Mouse (Mus musculus) urinary bladder, adult 2 months (tissue): ENCODE results near the gene D8Ertd738e. TPM values are rescaled to one million over a fixed set of nuclear protein-coding genes. Genes with fewer than 3 reads are reported as not detected.
"Not testable (repeated sequence)": the region's sequence is repeated elsewhere in the genome, so short reads cannot be mapped to it uniquely, and the experiment has no call there.

Experiments
- DNase-seq: peaks from one replicate; pipeline ENCODE4 v3.0.0; 2022; ENCODE audit warnings: low spot score
- polyA plus RNA-seq: library from polyadenylated mRNA; depleted of rRNA; stranded (reverse); fragments of >200 nt; gene quantifications from 2 replicates; pipeline ENCODE4 v1.2.3, GENCODE M21; 2012; rRNA removed

The D8Ertd738e gene
- 183 and 196 TPM in 2 replicates for polyA plus RNA-seq

DNA sequence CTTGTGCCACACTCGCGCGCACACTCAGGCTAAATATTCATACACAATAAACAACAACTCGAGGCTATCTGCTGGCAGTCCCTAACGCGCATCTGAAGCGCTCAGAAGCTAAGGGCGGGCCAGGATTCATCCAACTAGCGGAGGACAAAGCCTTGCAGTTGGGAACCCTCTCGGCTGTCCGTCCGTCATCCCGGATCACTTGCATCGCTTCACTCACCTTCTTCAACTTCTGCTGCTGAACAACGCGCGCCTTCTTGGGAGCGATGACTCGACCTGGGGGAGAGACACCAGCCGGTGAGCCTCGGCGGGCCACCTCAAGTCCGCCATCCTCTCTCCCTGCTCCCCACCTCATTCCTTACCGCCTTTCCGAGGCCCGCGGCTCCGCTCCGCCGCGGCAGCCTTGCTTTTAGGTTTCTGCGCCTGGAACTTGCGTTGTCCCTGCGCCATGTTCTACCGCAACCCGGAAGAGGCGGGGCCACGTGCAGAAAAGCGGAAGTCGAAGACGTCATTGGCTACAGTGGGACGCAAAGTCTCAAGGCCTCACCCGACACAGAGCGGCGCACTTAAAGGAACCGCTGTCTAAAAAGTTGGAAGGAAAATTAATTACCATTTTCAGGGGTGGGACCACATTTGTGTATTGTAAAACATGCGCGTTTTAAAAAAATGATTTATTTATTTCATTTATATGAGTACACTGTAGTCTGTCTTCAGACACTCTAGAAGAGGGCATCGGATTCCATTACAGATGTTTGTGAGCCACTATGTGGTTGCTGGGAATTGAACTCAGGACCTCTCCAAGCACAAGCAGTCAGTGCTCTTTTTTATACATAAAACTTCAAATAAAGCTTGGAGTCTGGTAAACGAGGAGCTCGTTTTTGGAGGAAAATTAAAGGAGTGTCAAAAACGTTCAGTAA lies at the start of gene D8Ertd738e:
TSS of gene D8Ertd738e (minus strand) at position 463 of the 914 bp plus-strand sequence.
- peak; percentile 61 for DNase-seq

DNA sequence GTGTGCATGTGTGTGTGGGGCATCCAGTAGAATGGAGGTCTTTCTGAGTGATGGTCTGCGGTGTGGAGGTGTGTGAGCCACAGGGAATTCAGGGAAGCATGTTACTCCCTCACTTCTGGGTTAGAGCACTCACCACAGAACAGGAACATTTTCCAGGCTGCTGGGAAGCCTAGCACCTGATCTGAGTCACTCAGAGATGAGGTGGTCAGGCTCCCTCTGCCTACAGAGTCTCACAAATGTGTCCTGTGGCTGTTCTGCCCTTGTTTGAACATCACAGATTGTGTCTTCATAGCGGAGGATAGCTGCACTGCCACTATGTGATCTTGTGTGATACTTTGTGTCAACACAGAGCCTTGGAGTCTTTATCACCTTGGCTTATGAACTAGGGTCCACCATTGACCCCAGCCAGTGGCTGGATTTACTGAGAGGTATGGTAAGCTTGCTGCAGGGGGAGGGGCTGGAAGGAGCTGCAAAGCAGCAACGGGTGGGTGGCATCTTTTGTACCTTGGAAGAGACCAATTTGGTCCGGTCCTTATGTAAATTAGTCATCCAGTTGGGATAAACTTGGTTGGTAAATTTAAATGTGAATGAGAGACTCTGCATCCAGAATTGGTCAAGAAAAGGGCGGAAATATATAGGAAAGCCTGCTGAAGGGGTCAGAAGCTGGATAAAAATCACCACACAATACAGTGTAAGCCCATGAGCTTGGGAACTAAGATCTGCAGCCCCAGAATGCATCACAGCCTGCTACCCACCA lies 47.7 kb upstream of the D8Ertd738e start:
- no peak for DNase-seq

DNA sequence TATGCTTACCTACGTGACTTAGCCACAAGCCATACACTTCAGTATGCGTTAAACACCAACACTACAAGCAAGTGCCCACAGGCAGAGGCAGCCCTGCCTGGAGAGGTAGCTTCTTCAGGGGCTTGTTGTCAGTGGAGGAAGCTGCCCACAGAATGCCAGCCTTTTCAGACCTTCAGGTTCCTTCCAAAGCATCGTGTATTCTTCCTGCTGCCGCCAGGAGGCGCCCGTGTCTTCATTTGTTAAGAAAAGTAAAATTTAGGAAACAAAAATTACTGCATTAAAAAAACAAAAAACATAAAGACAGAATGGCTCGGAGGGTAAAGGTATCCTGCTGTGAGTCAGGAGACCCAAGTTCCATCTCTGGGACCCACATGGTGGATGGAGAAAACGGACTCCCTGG lies 42.2 kb upstream of the D8Ertd738e start:
- no peak for DNase-seq

DNA sequence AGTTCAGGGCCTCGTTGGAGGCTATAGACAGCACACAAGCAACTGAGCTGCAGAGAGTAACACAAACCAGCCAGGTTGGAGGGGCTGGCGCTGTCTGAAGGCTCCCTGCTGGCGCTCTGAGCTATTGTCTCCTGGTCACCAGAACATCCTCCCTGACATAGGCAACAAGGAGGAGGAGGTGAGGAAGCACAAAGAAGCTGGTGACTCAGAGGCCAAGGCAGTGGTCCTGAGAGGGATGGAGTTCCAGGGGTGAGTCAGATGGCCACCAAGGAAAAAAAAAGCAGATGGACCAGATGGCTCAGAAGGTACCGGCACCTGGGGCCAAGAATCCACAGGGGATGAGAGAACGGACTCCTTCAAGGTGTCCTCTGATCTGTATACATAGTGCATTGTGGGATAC lies 41.6 kb upstream of the D8Ertd738e start:
- no peak for DNase-seq

DNA sequence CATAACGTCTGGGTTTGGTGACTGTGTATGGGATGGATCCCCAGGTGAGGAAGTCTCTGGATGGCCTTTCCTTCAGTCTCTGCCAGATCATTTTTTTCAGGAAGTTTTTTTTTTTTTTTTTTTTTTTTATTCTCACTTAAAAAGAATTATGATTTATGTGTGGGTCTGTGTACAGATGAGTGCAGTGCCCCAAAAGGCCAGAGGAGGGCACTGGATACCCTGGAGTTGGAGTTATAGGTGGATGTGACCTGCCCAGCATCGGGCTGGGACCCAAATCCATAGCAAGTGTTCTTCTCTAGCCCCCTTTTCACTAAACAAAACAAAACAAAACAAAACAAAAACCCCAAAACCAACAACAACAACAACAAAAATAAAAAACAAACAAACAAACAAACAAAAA lies 39.4 kb upstream of the D8Ertd738e start:
- DNase-seq = no peak

DNA sequence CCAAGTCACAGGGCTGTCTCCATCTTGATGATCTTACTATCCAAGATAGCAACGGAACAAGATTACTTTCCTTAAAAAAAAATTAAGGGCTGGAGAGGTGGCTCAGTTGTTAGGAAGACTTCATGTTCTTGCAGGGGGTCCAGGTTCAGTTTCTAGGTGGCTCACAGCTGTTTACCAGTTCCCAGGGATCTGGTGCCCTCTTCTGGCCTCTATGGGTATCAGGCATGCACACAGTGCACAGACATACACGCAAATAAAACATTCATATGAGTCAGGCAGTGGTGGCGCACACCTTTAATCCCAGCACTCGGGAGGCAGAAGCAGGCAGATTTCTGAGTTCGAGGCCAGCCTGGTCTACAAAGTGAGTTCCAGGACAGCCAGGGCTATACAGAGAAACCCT lies 36.1 kb upstream of the D8Ertd738e start:
- not testable (repeated sequence) for DNase-seq

DNA sequence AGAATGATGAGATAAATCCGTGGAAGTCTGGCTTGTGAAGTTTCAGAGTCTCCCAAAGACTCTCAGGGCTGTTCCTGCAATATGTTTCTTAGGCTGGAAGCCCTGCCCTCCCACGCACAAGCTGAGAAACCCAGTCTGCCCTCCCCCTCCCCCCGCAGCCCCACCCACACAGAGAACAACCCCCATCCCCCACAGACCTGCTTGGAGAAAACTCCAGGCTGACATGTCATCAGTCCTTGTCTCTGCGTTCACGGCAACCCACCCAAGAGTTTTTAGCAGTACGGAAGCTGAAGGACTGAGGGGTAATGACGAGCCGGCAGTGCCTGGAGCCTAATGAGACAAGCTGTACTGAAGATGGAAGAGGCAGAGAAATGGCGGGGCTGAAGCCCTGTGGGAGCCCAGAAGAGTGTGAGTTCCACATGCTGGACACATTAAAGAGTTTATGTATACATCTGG lies 35.1 kb upstream of the D8Ertd738e start:
- no peak for DNase-seq

DNA sequence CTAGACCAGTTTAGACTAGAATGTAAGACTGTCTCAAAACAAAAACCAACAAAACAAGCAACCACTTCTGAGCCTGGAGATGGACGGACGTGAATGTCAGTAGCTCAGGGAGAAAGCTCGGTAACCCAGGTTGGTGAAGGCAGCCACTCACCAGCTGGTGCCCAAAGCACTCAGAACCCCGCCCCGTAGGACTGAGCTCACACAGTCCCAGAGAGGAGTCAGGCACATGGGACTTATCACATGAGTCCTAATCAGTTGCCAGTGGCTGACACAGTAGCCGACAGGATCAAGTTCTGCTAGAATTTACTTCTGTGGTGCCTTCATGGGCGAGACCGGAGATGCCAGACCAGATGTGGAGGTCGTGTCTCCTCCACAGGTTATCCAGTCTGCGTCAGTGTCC lies 31.3 kb upstream of the D8Ertd738e start:
- DNase-seq = no peak

DNA sequence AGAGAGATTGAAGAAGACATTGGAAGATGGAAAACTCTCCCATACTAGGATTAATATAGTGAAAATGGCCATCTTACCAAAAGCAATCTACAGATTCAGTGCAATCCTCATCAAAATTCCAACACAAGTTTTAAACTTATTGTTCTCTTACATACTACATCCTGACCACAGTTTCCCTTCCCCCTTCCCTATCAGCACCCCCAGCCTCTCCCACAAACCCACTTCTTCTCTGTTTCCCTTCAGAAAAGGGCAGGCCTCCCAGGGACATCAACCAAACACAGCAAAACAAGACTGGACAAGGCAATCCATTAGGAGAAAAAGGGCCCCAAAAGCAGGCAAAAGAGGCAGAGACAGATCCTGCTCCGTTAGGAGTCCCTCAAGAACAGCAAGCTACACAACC lies 26.9 kb upstream of the D8Ertd738e start:
- DNase-seq = no peak

DNA sequence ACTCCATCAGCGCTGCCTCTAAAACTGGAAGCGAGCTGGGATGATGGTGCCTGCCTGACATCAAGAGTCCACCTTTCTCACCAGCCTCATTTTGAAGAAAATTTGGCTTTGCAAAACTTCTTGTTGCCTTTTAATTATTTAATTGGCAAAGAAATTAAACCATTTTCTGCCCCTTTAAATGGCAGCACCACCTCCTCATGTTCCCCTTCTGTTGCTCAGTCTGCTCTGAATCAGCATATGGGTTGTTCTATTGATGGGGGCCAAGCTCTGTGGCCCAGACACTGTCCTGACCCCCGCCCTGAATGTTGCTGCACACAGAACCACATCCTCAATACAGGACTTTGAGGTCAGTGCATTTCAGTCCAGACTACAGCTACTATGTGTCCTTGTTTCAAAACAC lies 24.4 kb upstream of the D8Ertd738e start:
- DNase-seq = no peak

DNA sequence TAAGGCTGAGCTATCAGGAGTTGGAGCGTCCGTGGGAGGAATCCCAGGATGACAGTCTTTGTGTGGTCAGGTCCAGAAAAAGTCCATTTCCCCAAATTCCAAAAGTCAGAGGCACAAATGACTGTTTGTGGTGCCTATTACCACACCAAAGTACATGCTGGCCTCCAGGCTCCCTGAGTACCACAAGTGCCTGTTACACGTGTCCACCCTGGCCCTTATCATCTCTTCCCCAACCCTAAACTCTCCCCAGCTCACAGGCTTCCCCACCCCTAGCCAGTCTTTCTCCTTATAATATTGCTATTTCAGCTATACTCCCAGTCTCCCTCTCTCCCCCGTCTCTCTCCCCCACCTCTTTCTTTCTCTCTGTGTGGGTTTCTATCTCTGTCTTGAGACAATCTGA lies 22.8 kb upstream of the D8Ertd738e start:
- no peak for DNase-seq

DNA sequence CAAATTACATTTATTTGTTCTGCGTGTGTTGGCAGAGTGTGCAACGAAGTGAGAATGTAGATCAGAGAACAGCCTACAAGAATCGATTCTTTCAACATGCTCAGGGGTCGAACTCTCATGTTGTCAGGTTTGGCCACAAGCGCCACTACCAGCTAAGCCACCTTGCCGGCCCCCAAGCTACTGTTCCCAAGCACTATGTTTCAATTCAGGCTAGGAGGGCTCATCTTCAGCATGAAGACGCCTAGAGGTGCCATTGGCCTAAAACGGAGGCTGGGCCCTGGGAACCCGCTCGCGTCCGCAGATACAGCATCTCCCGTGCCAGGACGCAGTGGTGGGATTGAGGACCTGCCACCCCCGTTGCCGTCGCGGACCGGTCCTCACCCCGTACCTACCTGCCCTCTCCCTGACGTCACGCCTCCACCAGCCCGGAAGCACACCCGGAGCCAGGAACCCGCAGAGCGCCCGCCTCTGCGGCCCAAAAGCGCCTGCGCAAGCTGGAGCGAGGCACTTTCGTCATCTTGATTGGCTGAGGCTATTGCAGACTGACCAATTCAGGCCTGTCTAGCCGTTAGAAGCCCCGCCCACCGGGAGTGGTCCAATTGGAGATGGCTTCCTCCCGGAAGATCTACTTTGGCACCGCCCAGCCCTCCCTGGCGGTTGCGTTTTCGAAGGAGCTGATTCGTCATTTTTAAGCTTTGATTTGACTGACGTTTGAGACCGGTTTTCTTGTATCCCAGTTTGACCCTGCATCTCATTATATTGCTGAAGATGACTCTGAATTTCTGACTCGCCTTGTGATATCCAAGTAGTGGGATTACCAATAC lies 20.6 kb upstream of the D8Ertd738e start, which contains the start of gene Ccdc130:
TSS of gene Ccdc130 (minus strand) at position 431 of the 824 bp plus-strand sequence.
- DNase-seq = peak; percentile 91

DNA sequence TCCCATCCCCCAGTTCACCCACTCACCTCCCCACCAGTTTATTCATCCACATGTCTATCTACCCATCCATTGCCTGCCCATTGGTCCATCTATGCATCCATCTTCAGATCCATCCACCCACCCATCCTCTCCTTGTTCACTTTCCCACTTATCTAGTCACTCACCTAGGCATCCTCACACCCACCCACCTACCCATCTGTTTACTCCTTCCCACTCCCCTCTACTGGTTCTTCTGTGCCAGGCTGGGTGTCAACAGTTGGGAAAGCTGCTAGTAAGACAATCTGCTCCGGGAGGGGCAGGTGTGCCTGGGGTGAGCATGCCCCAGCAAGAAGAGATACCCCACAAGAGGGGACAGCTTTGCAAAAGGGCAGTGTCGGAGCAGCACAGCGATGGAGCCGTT lies 11.6 kb upstream of the D8Ertd738e start:
- no peak for DNase-seq

DNA sequence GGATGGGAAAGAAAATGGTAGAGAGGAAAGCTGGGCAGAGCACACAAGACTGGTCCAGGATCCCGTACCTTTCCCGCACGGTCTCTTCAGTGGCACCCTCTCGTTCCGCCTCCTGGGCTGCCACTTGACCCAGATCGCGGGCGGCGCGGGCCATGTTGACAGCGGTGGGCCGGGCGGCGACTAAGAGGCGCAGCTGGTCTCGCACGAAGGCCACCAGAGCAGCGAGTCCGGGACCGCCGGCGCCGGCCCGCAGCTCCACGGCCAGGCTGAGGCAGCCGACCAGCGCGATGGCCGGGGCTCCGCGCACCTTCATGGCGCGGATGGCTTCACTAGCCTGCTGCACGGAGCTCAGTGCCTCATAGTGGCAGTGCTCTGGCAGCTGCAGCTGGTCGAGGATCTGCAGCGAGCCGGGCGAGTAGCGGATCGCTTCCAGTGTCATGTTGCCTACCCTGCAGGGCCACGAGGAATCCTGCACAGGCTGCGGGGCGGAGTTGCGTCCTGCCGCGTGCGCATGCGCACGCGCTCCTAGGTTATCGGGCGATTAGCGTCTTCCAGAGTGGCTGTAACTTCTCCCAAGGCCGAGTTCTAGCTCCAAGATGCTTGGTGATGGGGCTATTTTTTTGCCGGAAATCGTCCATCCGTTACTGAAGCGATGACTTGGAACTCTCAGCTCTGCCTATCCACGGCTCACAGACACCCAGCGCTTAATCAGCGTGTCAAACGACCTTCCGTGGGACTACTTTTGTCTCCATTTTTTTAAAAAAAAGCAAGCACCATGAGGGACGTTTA lies 7.5 kb upstream of the D8Ertd738e start, which contains the start of gene Mri1:
TSS of gene Mri1 (minus strand) at position 505 of the 789 bp plus-strand sequence.
- DNase-seq = peak; percentile 77

DNA sequence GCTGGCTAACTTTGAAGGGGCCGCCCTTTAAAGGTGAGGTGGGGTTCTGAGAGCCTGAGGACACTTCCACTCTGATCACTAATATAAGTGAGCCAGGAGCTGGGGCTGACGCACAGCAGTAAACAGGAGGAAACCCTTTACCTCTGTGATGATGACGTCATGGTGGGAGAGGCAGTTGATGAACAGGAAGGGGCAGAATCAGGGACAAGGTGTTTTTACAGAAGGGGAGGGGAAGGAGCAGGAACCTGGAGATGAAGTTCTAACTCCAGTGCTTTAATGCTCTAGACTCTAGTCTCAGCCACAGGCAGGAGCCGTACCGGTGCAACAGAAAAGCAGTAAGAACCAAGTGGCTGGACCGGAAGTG lies 6.9 kb upstream of the D8Ertd738e start:
- DNase-seq = no peak

DNA sequence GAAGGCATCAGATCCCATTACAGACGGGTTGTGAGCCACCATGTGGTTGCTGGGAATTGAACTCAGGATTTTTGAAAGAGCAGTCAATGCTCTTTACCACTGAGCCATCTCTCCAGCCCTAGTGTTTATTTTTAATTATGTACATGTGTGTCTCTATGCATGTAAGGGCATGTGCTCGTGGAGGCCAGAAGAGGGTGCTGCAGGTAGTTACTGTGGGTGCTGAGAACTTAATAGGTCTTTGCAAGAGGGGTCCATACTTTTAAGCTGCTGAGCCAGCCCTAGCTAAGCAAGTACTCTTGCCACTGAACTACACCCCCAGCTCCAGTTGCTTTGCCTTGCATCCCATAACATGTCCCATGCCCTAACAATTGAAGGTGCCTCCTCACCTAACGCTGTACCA lies 6.3 kb upstream of the D8Ertd738e start:
- no peak for DNase-seq

DNA sequence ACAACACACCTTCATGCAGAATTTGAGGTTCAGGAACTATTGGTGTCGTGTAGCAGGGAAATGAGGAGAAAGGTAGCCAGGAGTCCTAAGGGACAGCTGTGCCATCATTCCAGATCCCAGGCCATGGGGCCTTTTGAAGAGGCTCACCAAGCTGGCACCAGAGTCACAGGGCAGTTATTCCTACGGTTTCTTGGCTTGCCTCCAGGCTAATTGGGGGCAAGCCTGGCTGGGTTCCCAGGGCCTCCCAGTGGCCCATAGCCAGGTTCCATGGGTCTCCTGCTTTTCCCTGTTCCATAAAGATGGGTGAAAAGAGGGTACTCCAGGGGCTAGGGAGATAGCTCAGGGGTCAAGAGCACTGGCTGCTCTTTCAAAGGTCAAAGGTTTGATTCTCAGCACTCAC lies 7.7 kb downstream of the D8Ertd738e start:
- DNase-seq = no peak

DNA sequence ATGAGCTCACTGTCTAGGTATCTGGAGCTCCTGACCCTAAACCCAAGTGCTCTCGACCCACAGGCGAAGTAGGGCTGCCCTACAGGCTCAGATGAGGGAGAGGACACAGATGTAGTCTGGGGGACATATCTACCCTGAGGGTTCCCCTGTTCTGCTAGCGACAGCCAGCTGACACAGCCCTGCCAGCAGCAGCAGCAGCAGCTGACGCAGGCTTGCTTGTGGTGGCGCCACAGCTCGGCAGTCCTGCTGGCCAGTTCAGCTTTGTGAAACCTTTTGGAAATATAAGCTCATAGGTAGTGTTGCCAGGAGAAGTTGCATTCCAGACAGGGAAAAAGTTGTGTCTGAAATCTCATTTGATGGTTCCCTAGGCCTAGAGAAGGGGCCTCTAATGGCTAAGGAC lies 8.4 kb downstream of the D8Ertd738e start:
- DNase-seq = no peak

DNA sequence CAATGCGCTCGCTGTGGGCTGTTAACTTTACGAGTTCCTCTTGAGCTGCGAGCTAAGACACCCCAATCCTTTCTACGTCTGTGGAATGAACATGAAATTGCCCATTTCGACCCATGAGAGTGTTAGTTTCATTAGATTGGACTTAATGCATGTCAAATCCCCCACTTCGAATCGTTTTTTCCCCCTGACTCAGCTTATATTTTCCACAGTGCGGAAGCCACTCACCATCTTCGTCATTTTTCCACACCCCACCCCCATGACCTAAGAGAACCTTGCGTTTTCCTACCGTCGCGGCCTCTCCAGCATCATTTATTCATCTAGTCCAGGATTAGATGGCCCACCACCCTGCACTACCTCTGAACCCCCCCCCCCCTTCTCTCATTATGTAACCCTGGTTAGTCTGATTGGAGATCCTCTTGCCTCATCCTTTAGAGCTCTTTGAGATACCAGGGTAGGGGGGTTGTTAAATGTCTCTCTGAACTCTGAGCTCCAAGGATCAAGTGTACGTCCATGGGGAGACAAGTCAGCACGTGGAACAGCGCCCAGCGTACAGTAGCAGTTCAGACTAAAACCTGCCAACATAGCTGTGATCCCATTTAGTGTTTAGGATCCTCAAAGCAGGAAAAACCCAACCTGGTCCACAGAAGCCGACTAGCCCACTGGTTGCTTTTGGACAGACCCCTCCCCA lies 11.8 kb downstream of the D8Ertd738e start:
- DNase-seq = no peak

DNA sequence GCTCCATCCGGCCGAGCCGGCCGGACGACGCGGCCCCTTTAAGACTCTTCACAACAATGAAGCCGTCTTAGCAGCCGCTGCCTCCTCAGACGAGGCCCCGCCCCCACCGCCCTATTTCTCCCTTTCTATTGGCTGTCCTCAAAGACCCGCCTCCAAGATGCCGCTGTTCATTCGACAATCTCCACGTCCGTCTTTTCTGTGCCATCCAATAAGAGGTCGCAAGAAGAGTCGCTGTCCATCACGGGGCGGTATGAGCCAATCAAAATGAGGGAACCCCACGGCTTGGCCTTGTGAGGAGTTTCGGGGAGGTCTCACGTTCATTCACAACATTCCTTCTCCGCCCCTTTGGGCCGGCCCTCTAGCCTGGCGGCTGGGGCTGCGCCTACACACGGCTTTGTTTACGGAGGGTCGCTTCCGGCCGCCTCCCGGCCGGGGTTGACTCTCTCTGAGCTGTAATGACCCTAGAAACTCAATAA lies 12.5 kb downstream of the D8Ertd738e start, which contains the start of gene Zswim4:
TSS of gene Zswim4 (minus strand) at position 58 of the 476 bp plus-strand sequence.
- peak; percentile 96 for DNase-seq
